Mouse (Mus musculus): Measurements from ENCODE around the gene Mpv17l2.

The Mpv17l2 gene

DNA sequence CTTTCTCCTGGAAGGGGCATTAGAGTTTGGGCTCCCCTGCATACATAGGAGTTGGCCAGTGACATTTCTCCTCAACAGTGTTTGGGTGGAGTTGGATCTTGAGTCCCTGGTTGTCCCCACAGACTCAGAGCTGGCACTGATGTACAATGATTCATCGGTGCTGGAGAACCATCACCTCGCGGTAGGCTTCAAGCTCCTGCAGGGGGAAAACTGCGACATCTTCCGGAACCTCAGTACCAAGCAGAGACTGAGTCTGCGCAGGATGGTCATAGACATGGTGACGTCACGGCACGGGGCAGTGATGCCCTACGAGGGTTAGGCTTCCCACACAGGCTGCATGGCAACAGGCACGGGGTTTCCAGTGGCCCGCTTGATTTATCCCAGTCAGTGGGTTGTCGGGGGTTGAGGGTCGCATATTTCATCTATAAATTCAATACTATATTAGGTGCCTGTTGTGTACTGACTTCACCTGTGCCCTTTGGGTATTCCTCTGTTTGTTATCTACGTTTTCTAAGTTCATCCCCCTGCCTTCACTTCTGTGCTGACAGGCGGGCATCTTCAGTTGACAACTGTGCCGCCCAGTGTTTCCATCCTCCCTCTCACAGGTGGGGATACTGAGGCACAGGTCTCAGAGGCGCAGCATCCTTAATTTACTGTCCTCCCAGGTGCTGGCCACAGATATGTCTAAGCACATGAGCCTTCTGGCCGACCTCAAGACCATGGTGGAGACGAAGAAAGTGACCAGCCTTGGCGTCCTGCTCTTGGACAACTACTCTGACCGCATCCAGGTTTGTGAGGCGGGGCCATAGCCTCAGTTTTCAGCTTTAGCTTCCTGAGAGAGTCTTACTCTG, 12.3 kb downstream of the Mpv17l2 start:
- DNase-seq = no peak

DNA sequence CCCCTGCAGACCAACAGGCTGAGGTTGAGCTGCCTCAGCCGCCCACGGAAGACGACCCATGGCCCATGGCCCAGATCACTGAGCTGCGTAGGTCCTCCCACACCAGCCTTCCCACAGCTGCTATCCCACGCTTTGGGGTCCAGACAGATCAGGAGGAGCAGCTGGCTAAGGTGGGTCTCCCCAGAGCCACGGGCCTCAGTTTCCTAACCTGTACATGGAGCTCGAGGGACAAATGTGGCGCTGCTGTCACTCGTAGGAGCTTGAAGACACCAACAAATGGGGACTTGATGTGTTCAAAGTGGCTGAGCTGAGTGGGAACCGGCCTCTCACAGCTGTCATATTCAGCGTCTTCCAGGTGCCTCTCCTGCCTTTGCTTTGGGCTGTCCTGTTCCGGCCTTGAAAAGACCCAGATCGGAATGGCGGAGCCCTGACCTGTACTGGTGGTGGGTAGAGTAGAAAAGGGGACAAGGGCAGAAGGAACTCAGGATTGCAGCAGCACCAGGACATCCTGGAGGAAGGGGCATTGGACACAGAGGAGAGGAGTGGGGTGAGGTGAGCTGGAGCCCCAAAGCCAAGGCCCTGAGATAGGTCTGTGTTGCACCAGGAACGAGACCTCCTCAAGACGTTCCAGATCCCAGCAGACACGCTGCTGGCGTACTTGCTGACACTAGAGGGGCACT, 13.4 kb downstream of the Mpv17l2 start:
- no peak for DNase-seq

DNA sequence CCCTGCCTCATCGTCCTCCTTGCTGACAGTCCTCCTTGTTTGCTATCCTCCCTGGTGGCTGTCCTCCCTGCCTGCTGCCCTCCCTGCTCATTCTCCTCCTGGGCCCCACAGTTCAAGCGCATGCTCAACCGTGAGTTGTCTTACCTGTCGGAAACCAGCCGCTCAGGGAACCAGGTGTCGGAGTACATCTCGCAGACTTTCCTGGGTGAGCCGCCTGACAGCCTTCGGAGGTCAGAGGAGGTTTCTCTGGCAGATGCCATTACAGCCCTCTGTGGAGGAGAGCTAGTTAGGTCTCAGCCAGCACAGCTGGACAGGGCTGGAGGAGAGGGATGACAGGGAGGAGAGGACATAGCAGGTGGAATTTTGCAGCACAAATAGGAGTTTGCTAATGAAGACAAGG, 14.1 kb downstream of the Mpv17l2 start:
- no peak for DNase-seq

DNA sequence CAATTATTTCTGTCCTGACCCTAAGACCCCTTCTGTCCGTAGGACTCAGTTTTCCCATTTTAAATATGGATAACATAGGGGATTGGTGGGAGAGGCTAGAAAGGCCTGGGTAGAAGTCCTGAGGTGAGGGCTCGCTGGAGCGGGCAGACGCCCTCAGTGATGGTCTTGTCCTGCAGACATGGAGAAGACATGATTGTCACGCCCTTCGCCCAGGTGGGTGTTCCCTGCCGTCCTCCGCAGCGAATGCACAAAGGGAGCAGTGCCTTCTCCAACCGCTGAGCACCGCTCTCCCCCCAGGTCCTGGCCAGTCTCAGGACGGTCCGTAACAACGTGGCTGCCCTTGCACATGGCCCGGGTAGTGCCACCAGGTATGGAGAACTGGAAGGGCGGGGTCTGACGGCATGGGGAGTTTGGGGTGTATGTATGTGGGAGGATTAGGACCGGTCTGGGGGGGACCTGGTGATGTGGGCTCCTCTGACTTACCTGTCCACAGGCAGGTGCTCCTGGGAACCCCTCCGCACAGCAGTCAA, 15.0 kb downstream of the Mpv17l2 start:
- no peak for DNase-seq

DNA sequence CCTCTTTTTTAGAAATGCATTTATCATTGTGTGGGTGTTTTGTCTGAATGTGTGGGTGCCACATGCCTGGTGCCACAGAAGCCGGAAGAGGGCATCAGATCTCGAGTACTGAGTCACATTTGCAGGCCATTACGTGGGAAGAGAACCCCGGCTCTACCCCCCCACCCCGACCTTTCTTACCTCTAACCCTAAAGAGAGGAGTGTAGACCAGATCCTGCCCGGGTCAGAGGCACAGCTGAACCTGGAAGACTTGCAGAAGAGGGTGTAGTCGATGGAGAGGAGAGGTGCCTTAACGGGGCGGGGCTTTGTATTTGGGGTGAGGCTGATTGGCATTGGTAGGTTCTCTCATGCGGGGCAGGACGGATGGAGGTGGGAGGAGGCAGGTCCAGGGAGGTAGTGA, 15.9 kb downstream of the Mpv17l2 start:
- DNase-seq = no peak

DNA sequence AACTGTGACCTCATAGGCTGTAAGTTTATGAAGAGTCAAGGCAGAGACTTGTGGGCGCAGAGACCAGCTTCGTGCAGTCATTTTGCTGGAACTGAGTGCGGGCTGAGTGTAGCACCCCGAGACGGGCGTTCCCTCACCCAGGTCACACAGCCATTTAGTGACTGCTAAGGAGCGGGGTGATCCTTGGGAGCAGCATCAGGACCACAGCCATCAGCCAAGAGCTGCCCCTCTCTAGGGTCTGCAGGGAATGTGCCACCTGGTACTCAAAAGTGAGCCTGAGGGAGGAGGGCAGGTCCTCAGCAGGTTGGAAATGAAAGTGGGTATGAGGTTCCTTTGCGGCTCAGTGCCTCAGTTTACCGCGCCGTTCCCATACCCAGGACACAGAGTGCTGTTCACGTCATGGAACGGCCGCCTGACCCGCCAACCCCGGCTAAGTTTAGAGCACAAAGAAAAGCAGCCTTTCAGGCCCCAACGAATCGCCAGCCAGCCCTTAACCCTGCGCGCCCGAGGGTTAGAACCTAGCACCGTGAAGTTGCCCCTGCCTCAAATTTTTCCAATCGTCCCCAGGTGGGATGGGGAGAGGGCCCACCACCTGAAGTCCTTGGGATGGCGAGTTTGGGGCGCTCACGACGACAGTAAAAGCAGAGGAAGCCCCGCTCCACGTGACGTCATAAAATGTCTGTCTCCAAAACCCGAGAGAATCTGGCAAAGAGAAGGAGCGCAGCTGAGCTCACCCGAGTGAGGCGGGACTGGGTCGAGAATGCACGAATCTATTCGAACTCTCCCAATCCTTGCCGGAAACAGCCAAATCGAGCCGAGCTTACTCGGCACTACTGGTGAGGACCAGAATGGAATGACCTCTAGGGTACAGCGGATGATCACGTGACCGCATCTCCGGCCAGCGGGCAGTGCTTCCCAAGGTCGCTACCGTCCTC, 16.8 kb downstream of the Mpv17l2 start:
- peak; percentile 54 for DNase-seq

DNA sequence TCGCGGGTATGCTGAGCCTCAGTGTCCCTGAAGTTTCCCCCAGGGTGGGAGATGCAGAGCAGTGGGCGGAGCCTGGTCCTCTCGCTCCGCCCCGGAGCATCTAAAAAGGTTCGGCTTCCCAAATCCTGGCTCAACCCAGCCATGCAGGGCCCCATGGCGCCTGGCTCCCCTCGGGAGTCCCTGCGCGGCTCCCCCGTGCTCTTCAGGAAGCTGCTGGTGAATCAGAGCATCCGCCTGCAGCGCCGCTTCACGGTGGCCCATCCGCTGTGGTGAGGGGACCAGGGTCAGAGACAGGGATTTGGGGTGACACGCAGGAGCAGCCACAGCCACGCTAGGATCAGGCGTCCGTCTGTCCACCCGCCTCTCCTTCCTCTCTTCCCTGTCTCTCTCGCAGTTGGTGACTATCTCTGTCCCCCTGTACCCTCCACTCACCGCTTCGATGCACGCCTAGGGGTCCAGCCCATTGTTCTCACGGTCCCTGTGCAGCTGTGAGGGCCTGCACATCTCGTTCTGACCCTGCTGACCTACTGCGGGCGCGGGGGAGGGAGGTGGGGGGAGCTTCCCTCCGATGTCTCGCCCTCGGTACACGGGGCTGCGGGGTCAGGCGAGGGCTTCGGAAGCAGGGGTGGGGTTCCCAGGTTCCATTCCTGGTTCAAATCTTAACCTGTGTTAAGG, 17.6 kb downstream of the Mpv17l2 start:
- no peak for DNase-seq

DNA sequence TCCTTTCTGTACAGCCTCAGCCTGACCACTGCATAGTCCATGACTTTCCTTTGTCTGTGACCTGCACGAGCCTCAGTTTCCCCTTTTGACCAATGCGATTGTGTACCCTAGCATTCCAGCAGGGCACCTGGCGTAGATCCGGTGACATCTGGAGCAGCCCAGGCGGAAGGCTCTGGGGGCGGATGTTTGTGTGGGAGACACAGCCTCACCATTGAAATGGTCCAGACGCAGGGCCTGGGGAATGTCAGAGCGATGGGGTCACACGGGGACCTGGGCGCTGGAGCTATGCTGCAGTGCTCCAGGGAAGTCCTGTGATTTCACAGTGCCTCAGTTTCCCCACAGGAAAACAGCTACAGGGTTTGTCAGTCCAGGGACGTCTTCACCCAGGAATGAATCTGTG, 18.6 kb downstream of the Mpv17l2 start:
- no peak for DNase-seq

DNA sequence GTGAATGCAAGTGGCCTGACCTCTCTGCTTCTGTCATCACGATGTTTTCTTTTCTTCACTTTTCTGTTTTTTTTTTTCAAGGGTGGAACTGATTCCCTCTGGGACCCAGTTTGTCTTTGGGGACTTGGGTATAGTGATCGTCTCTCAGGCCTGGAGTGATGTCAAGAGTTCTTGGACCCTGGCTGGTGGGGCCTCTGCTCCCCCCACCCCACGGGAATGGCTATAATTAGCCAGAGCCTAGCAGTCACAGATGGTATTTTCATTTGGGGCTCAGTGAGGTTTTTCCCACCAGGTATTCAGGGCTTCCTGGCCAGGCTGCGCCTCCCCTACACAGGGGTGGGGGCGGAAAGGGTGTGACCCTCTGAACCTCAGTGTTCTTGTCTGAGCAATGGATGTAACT, 19.1 kb downstream of the Mpv17l2 start:
- DNase-seq = no peak

DNA sequence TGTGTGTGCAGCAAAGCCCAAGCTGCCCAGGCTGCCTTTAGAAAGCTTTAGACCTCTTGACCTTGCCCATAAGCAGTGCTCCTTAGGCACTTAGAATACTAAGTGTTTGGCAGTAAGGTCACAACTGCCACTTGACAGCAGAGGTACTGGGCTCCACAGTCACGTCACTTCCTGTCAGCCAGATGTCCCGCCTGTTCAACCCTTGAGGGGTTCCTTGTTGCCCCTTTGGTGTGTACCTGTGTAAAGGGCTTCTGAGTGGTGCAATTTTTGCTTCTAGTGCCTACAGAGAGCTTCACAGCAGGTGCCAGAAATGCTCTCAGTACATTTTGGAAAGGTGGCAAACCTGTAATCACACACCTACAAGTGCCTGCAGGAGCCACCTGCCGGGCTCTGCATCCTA, 22.5 kb downstream of the Mpv17l2 start:
- peak; percentile 54 for DNase-seq

DNA sequence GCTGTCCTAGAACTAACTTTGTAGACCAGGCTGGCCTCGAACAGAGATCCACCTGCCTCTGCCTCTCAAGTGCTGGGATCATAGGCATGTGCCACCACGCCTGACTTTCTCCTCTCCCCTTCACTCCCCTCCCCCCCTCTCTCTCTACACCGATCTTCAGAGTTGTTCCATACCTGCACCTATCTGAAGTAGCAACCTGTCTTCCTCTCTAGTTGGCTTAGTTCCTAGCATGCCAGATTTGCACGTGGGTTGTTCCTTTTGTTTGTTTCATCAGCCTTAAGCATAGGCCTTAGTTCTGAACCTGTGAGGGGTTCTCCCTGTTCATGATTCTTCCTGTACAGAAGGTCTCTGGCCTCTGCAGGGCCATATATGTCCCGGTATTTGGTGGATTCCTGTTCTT, 23.0 kb downstream of the Mpv17l2 start:
- no peak for DNase-seq

DNA sequence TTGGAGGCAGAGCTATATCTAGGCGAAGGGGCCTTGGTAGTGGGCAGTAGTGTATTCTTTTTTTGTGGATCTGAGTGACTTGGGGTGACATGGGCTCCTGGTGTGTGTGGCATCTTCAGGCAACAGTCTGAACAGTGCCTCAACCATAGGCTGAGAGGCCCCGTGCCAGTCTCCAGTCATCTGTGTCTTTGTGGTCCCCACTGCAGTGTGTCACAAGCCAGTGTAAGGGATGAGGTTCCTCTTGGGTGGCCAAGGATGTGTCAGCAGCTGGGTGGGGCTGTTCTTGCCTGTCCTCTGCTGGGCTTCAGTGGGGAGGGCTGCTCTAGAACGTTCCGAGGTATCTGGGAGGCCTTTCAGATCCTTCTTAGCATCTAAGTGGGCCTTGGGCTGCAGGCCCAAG, 29.8 kb downstream of the Mpv17l2 start:
- DNase-seq = no peak

DNA sequence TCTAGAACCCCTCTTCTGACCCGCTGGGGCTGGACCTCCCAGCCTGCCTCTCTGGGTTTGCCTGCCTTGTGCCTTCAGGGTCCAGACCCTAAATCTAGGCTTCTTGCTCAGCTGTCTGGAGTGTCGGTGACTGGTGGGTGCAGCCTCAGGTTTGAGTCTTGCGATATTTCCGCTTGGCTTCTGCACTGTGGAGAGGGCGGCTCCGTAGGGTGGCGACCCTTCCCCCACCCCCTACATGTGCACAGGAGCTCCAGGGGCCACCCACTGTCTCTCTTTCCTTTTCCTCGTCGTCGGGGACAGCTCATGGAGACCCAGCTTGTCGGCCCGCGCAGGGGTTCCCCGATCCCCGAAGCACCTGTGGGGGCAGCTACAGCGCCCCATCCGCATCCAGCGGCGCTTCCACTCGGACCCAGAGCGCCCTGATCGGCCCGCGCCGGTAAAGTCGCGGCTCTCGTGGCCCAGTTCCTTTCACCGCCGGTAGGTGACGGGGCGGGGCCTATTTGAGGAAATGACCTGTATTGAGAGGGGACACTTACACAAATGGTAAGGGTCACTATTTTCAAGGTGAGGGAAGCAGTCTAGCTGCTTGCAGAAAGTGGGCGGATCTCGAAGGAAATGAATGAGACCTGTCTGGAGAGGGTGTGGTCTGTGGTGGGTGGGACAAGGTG, 30.8 kb downstream of the Mpv17l2 start:
- DNase-seq = no peak

DNA sequence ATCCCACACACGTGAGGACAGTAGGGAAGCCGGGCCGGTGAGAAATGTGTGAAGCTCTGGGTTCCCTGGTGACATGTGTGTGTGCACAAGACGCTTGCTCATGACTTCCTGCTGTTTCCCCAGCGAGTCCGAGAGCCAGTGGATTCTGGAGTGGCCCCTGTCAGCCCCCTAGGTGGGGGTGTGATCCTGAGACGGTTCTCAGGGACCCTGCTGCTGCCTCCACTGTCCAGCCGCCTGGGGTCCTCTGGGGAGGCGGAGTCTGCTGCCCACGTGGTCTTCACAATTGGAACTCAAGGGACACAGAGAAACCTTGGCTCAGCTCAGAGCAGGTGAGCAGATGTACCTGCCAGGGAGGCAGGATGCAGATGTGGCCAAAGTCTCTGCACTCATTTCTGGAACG, 34.0 kb downstream of the Mpv17l2 start:
- DNase-seq = no peak

DNA sequence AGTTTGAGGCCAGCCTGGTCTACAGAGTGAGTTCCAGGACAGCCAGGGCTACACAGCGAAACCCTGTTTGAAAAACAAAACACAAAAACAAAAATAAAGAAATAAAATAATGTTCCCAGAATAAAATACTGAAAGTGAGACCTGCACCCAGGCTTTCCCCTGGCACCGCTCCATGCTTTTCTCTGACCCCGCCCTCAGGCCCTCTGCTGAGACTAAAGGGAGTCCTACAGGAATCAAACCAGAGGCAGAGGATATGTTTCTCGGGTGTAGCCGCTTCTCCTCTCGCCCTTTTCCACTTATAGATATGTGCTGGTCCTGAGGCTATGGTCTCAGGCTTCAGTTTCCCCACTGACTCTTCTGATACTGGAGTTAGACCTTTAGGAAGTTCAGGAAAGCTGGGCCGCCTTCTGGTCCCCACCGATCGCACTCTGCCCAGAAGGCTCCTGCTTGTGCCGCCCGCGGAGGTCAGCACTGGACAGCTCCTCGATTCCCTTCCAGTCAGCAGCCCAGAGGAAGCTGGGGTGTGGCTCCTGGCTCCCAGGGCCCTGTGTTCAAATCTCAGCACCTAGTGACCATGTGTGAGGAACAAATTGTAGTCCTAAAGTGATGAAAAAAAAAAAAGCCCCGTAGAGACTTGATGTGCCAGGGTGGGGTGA, 34.8 kb downstream of the Mpv17l2 start:
- peak; percentile 67 for DNase-seq

DNA sequence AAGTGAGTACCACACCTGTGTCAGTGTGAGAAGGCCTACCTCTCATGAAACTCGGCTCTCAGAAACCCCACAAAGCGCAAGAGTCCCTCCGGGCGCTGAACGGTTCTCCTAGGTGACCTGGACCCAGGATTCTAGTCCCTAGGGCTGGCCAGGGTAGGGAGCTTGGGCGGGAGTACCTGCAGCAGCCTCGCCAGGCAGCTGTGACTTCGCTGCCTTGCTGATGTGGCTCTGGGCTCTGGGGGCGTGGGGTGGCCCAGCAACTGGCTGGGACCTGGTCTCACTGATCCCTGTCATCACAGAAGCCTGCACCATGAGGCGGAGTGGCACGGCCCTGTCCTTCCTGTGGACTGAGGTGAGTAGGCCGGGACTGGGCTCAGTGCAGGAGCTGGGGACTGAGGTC, 36.5 kb downstream of the Mpv17l2 start:
- DNase-seq = no peak

DNA sequence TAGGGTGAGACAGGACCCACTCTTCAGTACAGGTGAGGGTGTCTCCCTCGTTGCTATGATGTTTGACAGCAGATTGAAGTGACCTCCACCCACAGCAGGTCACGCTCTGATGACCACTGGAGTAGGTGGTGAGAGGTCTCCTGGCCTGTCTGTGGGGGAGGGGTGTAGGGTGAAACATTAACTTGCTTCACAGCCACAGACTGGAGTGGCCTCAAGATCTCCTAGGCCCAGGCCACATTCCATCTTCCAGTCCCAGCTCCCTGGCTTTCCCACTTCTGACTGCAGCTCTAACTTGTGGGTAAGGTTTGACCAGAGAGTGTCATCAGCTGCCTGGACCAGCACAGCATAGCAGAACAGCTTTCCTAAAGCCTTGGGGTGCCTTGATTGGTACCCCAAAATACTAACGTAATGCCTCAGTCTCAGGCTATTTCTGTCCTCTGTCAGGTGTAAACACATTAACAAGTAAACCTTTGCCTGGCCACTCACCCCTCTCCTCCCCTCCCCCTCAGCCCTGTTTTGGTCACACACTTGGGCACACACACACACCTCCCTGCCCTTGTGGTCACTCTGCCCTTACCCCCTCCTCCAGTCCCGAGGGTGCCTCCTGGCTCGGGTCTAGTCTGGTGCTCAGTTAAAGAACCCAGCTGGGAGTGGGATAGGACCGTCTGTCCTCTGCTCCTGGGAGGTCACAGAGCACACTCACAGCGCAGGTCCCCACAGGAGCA, 37.1 kb downstream of the Mpv17l2 start, which contains the start of gene Pde4c:
TSS of gene Pde4c (plus strand) at position 235 of the 725 bp plus-strand sequence.
- peak; percentile 67 for DNase-seq

DNA sequence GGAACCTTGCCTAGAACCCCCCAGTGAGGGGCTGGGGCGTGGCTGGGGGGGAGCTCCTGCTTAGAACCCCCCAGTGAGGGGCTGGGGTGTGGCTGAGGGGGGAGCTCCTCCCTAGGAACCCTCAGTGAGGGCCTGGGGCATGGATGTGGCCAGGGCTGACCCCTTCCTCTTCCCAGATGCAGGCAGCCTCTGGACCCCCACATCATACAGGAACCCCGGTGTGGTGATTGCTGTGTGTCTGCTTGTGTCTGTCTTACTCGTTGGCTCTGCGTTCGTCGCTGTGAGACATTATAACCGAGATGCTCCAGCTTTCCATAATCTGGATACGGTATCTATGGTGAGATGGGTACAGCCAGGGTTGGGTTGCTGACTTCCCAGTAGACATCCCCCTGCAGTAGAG, 39.1 kb downstream of the Mpv17l2 start:
- DNase-seq = no peak

DNA sequence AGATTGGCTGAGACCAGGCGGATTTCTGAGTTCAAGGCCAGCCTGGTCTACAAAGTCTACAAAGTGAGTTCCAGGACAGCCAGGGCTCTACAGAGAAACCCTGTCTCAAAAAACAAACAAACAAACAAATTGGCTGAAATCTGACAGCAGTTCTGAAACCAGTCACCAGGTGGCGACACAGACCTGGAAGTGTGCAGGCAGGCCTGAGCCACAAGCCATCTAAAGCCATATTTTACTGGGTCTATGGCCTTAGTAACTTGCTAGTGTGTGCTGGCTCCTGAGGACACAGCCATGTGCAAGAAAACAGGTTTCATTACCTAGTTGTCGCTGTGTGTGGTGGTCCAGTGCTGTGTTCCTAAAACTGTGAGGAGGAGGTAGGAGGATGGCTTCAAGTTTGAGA, 40.0 kb downstream of the Mpv17l2 start:
- DNase-seq = peak; percentile 87

DNA sequence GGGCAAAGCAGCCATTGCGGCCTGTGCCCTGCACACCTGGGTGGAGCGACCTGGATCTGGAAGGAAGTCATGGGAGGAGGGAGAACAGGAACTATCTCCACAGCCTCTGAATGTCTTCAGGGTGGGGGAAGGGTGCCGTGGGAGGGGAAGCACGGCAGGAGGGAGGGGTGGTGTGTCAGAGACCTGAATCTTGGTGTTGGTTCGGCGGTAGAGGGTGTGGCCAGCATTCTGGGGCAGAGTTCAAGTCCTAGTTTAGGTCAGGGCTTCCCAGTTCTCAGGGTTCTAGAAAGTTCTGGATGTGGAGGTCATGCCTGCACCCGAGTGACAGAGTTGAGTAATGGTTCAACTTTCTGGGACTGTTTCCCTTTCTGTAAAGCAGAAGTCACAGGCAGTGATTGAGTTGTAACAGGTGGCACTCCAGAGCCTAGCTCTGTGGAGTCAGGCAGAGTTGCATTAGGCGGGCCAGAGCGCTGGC, 40.9 kb downstream of the Mpv17l2 start:
- no peak for DNase-seq
